Mouse (Mus musculus) forebrain, embryonic 13.5 days (tissue): Measurements from ENCODE around the gene Selenbp1. TPM values are rescaled to one million over a fixed set of nuclear protein-coding genes. Genes with fewer than 3 reads are reported as not detected.
A peak's percentile ranks its signal among the peaks of the same experiment; 100 is the strongest.
"Not testable (repeated sequence)": the region's sequence is repeated elsewhere in the genome, so short reads cannot be mapped to it uniquely, and the experiment has no call there.

Source experiments
- ATAC-seq: fragments of 200-750 bp; cut with Nextera tagmentation; 2 replicates; pipeline ENCODE4 v1.8.0; 2017
- H3K27ac ChIP-seq: fragments of 300-500 bp; sonication (generic); 2 replicates; pipeline ENCODE4 v1.5.1; 2015; ENCODE audit warnings: inconsistent platforms, mild to moderate bottlenecking, moderate library complexity
- H3K27me3 ChIP-seq: fragments of 300-500 bp; sonication (generic); 2 replicates; pipeline ENCODE4 v1.6.1; 2015; ENCODE audit warnings: mild to moderate bottlenecking, inconsistent platforms
- H3K36me3 ChIP-seq: fragments of 300-500 bp; sonication (generic); 2 replicates; pipeline ENCODE4 v1.6.1; 2015; ENCODE audit warnings: mild to moderate bottlenecking, inconsistent platforms; ENCODE audit not compliant: poor library complexity, severe bottlenecking
- H3K4me1 ChIP-seq: fragments of 300-500 bp; sonication (generic); 2 replicates; pipeline ENCODE4 v1.6.1; 2015; ENCODE audit warnings: inconsistent platforms
- H3K4me2 ChIP-seq: fragments of 300-500 bp; sonication (generic); 2 replicates; pipeline ENCODE4 v1.6.1; 2015; ENCODE audit warnings: inconsistent platforms, mild to moderate bottlenecking, moderate library complexity
- H3K4me3 ChIP-seq: fragments of 300-500 bp; sonication (generic); 2 replicates; pipeline ENCODE4 v1.5.1; 2015; ENCODE audit warnings: mild to moderate bottlenecking, inconsistent platforms
- H3K9ac ChIP-seq: fragments of 300-500 bp; sonication (generic); 2 replicates; pipeline ENCODE4 v1.6.1; 2015; ENCODE audit warnings: mild to moderate bottlenecking, inconsistent platforms
- H3K9me3 ChIP-seq: fragments of 300-500 bp; sonication (generic); replicated peaks from 2 replicates; pipeline ENCODE4 v1.6.1; 2016; ENCODE audit warnings: inconsistent platforms
- WGBS: fragments of 180-500 bp; shearing (Covaris S2); methylation state at CpG from one replicate; pipeline ENCODE4 v1.1.7; 2015; 5-methylcytosine and 5-hydroxymethylcytosine counted together
- polyA plus RNA-seq: library from polyadenylated mRNA; unstranded; fragments of >200 nt; fragmentation: Nextera tagmentation; extraction: Ambion mirVana; gene quantifications from 2 replicates; pipeline ENCODE4 v1.2.1, GENCODE M21; 2015

Selenbp1 gene
- polyA plus RNA-seq, 1 experiment from 2014 or later = 9.0 TPM

GRCm38 (mm10) chr3:94936147-94936546 is 3.3 kb downstream of the Selenbp1 start:
- not testable (repeated sequence) for H3K4me2 ChIP-seq, H3K9ac ChIP-seq, H3K4me3 ChIP-seq, H3K27me3 ChIP-seq, ATAC-seq, H3K9me3 ChIP-seq, H3K27ac ChIP-seq, H3K36me3 ChIP-seq
- 81% methylated on average over 5 of the region's 5 CpGs for WGBS
- H3K4me1 ChIP-seq = peaks cover 12% of the 10 kb centered on the region

- H3K27ac ChIP-seq, H3K9me3 ChIP-seq, H3K27me3 ChIP-seq, H3K4me2 ChIP-seq, H3K36me3 ChIP-seq, H3K4me3 ChIP-seq, H3K9ac ChIP-seq, ATAC-seq: not testable (repeated sequence)
- WGBS = 92% methylated on average over 6 of the region's 7 CpGs
- peaks cover 11% of the 10 kb centered on the region for H3K4me1 ChIP-seq
Measured at GRCm38 (mm10) chr3:94937194-94937593, 4.3 kb downstream of the Selenbp1 start.

GRCm38 (mm10) chr3:94940033-94940432 is 7.2 kb downstream of the Selenbp1 start:
- not testable (repeated sequence) for ATAC-seq, H3K27me3 ChIP-seq, H3K36me3 ChIP-seq, H3K4me3 ChIP-seq, H3K9me3 ChIP-seq, H3K4me2 ChIP-seq, H3K27ac ChIP-seq, H3K9ac ChIP-seq, H3K4me1 ChIP-seq
- WGBS = 81% methylated on average over 9 of the region's 9 CpGs

- not testable (repeated sequence) for H3K36me3 ChIP-seq, H3K27ac ChIP-seq, ATAC-seq, H3K9ac ChIP-seq, H3K4me3 ChIP-seq, H3K27me3 ChIP-seq, H3K4me1 ChIP-seq, H3K4me2 ChIP-seq, H3K9me3 ChIP-seq
- 82% methylated on average over 9 of the region's 9 CpGs for WGBS
Measured at GRCm38 (mm10) chr3:94942211-94942967, 9.5 kb downstream of the Selenbp1 start.

- not testable (repeated sequence) for H3K4me3 ChIP-seq, H3K36me3 ChIP-seq, H3K4me2 ChIP-seq, H3K4me1 ChIP-seq, H3K27me3 ChIP-seq, H3K27ac ChIP-seq, H3K9me3 ChIP-seq, H3K9ac ChIP-seq, ATAC-seq
- 23% methylated on average over 4 of the region's 4 CpGs for WGBS
Measured at GRCm38 (mm10) chr3:94943706-94944105, 10.8 kb downstream of the Selenbp1 start.

DNA sequence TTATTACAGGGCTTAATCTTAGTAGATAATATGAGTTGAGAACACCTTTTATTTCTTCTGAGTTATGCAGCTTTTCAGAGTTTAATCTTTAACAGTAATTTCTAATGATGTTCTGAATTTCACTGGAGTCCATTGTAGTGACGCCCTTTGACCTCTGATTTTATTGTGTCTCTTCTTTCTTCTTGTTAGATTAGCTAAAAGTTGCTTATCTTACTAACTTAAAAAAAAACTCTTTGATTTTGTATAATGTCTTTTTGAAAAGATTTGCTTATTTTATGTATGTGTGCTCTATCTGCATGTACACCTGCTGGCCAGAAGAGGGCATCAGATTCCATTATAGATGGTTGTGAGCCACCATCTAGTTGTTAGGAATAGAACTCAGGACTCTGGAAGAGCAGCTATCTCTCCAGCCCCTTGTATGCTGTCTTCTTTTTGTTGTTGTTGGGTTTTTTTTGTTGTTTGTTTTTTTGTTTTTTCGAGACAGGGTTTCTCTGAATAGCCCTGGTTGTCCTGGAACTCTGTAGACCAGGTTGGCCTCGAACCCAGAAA is 15.3 kb downstream of the Selenbp1 start:
- no peak for ATAC-seq
- H3K27ac ChIP-seq = no peak overlapping the region
- peaks cover 7% of the 10 kb centered on the region for H3K4me1 ChIP-seq
- no peaks in the 10 kb centered on the region for H3K36me3 ChIP-seq
- no peaks in the 10 kb centered on the region for H3K27me3 ChIP-seq
- H3K4me3 ChIP-seq = no peak overlapping the region
- 73% methylated on average over 3 of the region's 3 CpGs for WGBS
- no peak overlapping the region for H3K9ac ChIP-seq
- H3K9me3 ChIP-seq = no peaks in the 10 kb centered on the region
- H3K4me2 ChIP-seq = no peak overlapping the region

- peaks cover 9% of the 10 kb centered on the region for H3K4me1 ChIP-seq
- H3K9ac ChIP-seq = no peak overlapping the region
- H3K27ac ChIP-seq = no peak overlapping the region
- no peak for ATAC-seq
- H3K27me3 ChIP-seq = no peaks in the 10 kb centered on the region
- H3K9me3 ChIP-seq = no peaks in the 10 kb centered on the region
- no peak overlapping the region for H3K4me3 ChIP-seq
- H3K4me2 ChIP-seq = no peak overlapping the region
- WGBS = 87% methylated on average over 3 of the region's 3 CpGs
- no peaks in the 10 kb centered on the region for H3K36me3 ChIP-seq
Measured at GRCm38 (mm10) chr3:94949645-94950044, 16.8 kb downstream of the Selenbp1 start.

DNA sequence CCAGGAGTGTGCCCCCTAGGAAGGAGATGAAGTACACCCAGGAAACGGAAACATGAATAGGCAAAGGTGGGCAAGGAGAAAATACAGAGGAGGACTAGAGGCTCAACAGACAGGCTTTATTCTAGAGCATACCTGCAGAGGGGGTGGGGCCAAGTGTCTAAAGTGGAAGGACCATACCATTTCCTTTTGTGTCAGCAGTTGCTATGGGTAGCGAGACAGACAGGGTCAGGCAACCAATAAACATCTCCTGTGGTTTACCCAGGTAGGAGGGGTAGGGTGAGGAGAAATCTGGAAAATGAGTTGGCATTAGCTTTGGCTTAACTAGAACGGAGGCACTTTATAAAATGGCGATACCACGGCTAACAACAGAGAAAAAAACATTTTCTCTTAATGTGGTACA is 19.9 kb downstream of the Selenbp1 start:
- no peaks in the 10 kb centered on the region for H3K27me3 ChIP-seq
- no peak for ATAC-seq
- H3K27ac ChIP-seq = no peak overlapping the region
- peak overlapping the region; percentile 75 for H3K4me3 ChIP-seq
- H3K4me1 ChIP-seq = peaks cover 19% of the 10 kb centered on the region
- no peaks in the 10 kb centered on the region for H3K9me3 ChIP-seq
- WGBS = 69% methylated on average over 5 of the region's 5 CpGs
- H3K4me2 ChIP-seq = peak overlapping the region; percentile 69
- peaks cover 24% of the 10 kb centered on the region for H3K36me3 ChIP-seq
- peak overlapping the region; percentile 43; the same call in 1 of the 2 replicates for H3K9ac ChIP-seq

DNA sequence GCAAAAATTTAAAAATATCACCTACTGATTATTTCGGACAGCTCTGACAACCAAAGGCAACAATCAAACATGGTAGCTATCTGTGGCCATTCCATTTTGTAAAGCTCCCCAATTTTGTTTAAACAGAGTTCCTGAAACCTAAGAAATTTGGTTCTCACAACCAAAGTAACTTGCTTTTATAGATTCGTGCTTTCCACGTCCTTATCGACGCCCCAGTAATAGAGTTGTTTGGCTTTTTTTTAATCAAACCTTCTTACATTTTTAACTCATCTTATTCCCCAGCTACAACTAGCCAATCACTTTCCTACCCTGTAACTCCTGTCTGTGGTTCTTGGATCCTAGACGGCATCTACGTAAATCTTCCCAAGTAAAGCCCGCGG is 20.5 kb downstream of the Selenbp1 start:
- no peak; the same call in 1 of the 2 replicates for ATAC-seq
- no peaks in the 10 kb centered on the region for H3K9me3 ChIP-seq

DNA sequence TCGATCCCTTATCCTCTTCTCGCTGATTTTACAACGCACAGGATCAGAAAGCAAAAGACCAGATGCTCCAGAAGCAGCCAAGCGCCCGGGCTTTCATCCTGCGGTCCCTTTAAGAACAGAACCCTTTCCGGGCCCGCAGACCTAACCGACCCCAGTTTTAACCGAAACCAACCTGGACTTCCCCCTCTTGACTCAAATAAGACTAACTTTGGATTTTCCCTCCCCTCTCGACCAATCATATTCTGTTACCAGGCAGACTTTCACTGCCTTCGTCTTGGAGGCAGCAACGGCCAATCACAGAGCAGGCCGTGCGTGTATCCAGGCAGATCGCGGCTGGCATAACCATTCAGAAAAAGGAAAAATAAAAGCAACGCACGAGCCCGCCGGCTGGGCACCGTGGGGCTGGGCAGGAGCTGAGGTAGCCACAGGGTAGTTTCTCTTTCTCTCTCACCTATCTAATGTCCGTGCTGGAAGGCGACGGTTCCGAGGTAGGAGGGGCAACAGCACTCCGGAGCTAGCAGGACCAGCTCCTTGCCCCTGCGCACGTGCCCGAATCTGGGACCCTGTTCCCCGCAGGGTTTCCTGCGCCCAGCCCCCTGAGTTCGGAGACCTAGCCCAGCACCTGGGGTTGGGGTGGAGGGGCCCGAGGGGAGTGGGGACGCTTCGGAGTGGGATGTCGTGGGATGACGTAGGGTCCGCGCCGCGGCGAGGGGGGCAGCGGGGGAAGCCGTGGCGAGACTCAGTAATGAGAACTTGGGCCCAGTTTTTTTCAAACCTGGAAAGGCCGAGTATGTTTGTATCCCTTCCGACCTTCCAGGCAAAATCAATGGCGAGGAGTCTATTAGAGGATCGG is 21.1 kb downstream of the Selenbp1 start, which contains the start of gene Rfx5:
TSS of gene Rfx5 (plus strand) at position 312 of the 853 bp plus-strand sequence.
- Histone ChIP-seq H3K27ac (peak within 1 kb of the TSS; percentile 96), H3K36me3 (peaks cover 36% of the 10 kb centered on the region), H3K4me3 (peak within 1 kb of the TSS; percentile 75), H3K9me3 (no peaks in the 10 kb centered on the region), H3K4me2 (peak within 1 kb of the TSS; percentile 69), H3K27me3 (no peaks in the 10 kb centered on the region), H3K4me1 (peaks cover 19% of the 10 kb centered on the region), H3K9ac (peak within 1 kb of the TSS; percentile 84)
- ATAC-seq = peak; percentile 99
- WGBS = under 1% methylated on average over 43 of the region's 50 CpGs

More for the DNA sequence above, 20.5 kb downstream of the Selenbp1 start:
- peaks cover 19% of the 10 kb centered on the region for H3K4me1 ChIP-seq
- 17% methylated on average over 9 of the region's 9 CpGs for WGBS
- peak overlapping the region; percentile 75 for H3K4me3 ChIP-seq
- H3K9ac ChIP-seq = peak overlapping the region; percentile 84
- H3K27me3 ChIP-seq = no peaks in the 10 kb centered on the region
- H3K27ac ChIP-seq = peak overlapping the region; percentile 96
- H3K4me2 ChIP-seq = peak overlapping the region; percentile 69
- H3K36me3 ChIP-seq = peaks cover 30% of the 10 kb centered on the region

- no peak overlapping the region for H3K27ac ChIP-seq
- no peak overlapping the region for H3K9ac ChIP-seq
- no peaks in the 10 kb centered on the region for H3K9me3 ChIP-seq
- peaks cover 38% of the 10 kb centered on the region for H3K36me3 ChIP-seq
- 94% methylated on average over 8 of the region's 8 CpGs for WGBS
- no peak overlapping the region for H3K4me3 ChIP-seq
- no peak for ATAC-seq
- no peaks in the 10 kb centered on the region for H3K27me3 ChIP-seq
- H3K4me2 ChIP-seq = no peak overlapping the region
- peaks cover 11% of the 10 kb centered on the region for H3K4me1 ChIP-seq
Measured at GRCm38 (mm10) chr3:94958295-94958694, 25.4 kb downstream of the Selenbp1 start.

GRCm38 (mm10) chr3:94959871-94960270 is 27.0 kb downstream of the Selenbp1 start:
- Histone ChIP-seq H3K4me2 (no peak overlapping the region), H3K4me3 (no peak overlapping the region), H3K4me1 (peaks cover 8% of the 10 kb centered on the region), H3K9ac (no peak overlapping the region), H3K27ac (no peak overlapping the region), H3K36me3 (peaks cover 38% of the 10 kb centered on the region), H3K9me3 (no peaks in the 10 kb centered on the region), H3K27me3 (no peaks in the 10 kb centered on the region)
- no peak for ATAC-seq
- 38% methylated on average over 8 of the region's 8 CpGs for WGBS
